Mouse (Mus musculus): Measurements from ENCODE around the gene Topbp1.

Topbp1 gene

DNA sequence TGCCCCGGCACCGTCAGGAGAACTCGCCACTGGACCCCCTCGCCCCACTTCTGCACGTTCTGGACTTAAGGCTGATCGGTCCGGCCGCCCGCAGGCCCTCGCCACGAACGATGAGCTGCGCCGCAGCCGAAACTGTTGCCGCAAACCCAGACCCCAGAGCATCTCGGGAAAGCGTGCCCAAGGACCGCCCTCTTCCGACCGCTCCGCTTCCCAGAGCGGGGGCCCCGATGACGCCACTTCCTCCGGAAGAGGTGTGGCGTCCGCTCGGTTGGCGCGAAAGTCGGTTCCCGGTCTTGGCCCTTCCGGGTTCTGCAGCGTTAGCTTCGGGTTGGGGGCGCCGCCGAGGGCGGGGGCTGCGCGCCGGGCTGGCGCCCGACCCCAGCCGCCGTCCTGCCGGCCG, at the start of gene Topbp1, which contains the start of gene 1300017J02Rik:
Gene Topbp1, plus strand, starts transcription at position 289 of the 400 bp plus-strand sequence.
Gene 1300017J02Rik, minus strand, starts transcription at position 156 of the 400 bp plus-strand sequence.
- DNase-seq = peak; percentile 87

DNA sequence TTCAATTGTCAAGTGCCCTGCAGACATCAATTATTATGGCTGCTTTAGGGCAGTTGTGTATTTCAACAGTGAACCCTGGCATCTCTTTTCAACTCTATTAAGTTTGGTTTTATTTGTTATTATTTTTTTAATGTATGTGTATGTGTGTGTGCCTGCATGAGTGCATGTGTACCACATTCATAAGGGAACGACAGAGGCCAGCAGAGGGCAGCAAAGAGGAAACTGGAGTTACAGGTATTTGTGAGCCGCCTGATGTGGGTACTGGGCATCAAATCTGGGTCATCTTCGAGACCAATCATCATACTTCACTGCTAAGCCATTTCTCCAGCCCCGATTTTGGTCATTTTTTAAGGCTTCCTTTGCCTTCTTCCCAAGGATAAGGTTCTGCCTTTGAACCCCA, 39.2 kb upstream of the Topbp1 start:
- DNase-seq = no peak

DNA sequence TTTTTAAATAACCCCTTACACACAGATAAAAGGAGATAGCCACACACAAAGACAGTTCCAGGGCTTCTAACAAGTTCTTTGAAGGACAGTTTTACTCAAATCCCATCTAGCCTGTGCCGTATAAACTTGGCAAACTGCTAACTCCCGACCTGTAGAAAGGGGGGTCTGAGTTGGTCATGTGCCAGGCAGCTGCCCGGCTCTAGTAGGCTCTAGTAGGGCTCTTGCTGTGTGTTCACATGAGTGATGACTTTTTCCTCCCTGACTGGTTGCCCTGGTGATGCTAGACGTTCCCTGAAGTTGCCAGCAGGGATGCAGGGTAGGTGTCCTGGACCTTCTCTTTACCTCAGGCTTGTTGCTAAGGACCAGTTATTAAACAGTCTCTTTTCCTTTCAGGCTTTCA, 33.9 kb upstream of the Topbp1 start:
- no peak for DNase-seq

DNA sequence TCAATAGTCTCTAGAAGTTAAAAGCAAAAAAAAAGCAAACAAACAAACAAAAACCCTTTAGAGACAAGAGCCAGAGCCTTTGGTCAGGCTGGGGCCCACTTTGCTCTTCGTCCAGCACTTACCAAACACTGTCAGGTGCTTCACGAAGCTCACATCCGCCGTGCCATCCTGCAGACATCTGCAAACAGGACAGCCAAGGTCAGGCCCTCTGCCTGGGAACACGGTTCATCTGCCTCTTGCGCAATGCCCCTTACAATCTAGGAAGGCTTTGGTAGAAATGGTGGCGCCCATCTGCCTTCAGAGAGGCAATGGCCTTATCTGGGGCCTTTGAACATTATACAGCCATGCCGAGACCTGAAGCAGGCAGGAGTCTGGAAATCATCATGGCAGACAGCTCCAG, 30.2 kb upstream of the Topbp1 start:
- DNase-seq = no peak

DNA sequence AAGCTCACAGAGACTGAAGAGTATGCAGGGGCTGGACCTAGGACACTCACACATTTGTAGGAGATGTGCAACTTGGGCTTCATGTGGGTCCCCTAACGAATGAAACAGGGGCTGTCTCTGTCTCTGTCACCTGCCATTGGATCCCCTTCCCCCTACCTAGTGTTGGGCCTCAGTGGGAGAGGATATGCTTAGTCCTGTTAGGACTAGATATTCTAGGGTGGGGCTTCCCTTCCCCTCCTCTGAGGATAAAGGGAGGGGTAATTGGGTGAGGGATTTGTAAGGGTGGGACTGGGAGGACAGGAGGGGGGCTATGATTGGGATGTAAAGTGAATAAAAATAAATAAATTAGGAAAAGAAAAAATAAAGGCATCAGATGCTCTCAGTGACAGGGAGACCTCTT, 29.3 kb upstream of the Topbp1 start:
- no peak for DNase-seq

DNA sequence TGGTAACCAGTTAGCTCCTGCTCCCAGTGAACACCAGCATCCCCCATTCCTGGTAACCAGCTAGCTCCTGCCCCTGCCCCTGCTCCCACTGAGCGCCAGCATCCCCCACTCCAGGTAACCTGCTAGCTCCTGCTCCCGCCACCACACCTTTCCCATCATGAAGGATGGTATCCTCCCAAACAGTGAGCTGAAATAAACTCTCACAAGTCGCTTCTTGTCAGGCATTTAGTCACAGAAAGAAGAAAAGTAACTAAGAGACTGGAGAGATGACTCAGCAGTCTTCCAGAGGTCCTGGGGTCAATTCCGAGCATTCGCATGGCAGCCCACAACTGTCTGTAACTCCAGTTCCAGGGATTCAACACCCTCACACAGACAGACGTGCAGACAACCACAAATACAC, 28.1 kb upstream of the Topbp1 start:
- DNase-seq = no peak

DNA sequence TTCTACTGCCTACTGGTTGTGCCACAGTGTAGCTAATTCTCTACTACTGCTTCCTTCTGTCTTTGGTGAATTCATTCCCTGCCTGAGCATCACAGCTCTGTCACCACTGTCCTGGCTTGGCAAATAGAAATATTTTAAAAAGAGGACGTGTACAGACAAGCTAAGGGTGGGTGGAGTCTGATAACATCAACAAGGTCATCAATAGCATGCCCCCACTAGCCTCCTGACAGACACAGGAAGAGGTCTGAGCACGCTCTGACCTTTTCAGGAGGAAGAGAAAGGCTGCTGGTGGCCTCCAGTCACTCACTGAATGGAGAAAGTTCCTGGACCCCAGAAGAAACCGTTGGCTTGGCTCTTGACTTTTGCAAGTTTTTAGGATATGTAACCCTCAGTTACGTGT, 18.6 kb upstream of the Topbp1 start:
- no peak for DNase-seq

DNA sequence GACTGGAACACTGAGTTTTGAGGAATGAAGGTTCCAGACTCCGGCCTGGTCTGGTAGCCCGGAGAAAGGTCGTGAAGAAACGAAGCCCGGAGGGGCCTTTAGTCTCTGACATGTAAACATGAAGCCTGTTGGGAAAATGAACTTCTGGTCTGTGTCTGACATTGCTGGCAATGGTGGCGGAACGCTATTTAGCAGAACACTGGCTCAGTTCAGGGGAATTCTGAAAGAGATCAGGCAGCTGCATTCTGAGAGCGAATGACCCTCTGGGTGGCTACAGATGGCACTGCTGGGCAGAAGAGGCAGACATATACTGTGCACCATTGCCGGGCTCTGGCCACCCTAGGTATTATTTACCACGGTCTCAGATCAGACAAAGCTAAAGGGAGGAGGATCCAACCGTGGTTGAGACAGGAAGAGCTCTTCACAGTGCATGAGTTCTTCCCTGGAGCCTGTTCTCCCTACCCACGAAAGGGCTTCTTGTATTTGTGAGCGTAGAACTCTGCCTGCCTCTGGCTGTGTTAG, 18.1 kb upstream of the Topbp1 start:
- DNase-seq = no peak

DNA sequence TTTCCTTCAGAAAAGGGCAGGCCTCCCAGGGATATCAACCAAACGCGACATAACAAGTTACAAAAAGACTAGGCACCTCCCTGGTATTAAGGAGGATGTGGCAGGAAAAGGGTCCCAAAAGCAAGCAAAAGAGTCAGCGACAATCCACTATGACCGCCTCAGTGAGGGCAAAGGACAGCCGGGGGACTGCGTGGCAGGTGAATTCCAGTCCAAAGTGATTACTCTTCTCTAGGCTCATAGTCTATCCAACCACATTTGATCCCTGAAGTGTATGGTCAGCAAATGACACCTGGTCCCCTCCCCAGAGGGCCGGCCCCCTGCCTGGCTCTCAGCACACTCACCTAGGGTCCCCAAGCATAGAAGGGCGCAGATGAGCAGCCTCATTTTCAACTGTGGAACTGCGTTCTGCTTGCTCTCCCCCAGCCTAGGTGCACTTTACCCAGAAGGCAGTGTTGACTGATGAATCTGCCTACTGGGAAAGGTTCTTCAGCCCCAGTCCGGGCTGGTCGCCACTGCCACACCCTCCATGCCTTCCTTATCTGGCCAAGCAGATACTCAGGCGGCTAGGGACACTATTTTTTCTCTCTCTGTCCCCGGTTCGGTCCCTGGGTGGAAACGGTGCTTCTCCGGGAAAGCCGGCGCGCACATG, 17.1 kb upstream of the Topbp1 start:
- no peak for DNase-seq

DNA sequence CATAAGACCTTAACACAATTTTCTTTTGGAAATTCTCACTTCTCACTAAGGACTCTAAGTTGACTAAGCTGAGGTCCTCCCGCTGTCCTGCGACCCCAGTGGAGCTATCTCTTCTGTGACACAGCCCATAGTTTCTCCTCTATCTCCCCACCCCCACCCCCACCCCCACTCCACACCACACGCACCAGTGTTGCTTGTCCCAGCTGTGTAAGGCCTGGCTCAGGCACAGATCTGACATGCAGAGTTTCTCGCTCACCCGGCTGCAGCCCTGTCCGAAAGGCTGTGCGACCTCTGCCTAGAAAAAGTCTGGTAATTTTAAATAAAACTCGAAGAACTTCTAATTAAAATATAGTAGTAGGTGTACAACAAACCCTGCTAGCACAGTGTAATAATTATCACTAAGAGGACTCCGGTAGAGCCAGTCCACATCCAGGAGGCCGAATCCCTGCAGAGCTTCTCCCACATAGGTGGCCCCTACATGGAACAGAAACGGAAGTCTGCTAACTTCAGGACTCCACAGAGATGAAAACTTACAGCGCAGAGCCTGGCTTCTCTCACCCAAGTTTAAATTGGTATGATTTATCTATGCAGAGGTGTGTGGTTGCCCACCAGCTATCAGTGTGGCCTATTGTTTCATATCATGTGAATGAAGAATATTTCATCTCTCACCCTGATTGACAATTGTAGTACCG, 16.4 kb upstream of the Topbp1 start:
- no peak for DNase-seq

DNA sequence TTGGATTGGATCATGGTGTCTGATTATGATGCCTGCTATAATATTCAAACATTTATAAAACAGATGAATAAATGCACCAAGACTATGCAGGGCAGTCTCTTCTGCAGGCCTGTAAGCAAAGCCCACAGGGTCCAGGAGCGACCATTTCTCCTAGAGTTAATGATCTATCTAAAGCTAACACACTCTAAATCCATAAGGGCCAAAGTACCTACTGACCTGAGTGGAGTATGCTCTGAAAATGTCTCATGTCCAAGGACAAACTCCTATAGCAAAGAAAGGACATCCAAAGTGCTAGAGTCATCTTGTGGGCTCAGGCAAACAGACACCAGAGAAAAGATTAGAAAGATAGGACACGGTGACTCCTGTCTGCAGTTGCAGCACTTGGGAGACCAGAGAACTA, 10.5 kb upstream of the Topbp1 start:
- no peak for DNase-seq

DNA sequence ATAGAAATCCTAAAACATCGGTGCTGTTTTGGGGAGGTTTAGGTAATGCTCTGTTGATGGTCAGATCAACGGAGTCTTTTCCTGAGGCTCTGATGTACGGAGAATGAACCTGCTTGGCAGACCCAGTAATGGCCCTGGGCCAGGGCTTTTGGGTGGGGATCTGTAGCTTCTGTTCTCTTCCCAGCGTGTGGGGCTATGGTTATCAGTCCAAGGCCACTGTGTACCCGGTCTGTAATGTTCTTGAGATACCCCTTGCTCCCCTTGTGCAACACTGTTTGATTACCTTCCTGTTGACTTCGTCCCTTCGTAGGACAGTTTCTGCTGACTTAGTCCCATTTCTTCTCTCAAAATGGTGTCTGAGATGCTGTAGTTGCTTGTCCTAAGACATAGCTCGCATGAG, 3.9 kb upstream of the Topbp1 start:
- DNase-seq = no peak

DNA sequence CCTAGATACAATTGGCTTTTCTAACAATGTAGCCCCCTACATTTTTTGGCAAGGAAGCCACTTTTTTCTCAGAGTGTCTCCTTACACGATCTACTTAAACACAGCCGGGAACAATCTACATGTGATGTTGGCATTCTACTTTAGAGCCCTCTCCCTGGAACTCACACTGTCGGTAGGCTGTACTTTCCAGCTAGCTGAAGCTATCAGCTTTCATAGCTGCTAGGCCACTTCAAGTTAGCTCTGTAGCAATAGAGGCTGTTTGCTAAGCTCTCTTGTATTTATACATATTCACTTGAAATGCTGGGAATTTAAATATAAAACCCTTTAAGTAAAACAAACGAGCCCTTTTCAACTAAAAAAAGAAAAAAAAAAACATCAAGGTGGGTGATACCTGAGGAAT, 2.8 kb upstream of the Topbp1 start:
- DNase-seq = no peak

DNA sequence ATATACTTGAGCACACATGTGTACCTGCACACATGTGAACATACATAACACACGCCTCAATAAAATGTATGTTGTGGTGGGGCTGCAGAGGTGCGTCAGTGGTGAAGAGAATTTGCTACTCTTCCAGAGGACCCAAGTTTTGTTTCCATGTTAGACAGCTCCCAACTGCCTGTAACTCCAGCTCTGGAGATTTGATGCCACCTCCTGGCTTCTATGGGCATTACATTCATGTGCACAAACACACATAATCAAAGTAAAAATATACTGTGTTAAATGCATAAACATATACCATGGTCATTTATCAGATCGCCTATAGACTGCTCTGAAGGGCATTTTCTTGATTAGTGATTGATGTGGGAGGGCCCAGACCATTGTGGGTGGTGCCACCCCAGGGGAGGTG, 2.3 kb upstream of the Topbp1 start:
- DNase-seq = peak; percentile 67

DNA sequence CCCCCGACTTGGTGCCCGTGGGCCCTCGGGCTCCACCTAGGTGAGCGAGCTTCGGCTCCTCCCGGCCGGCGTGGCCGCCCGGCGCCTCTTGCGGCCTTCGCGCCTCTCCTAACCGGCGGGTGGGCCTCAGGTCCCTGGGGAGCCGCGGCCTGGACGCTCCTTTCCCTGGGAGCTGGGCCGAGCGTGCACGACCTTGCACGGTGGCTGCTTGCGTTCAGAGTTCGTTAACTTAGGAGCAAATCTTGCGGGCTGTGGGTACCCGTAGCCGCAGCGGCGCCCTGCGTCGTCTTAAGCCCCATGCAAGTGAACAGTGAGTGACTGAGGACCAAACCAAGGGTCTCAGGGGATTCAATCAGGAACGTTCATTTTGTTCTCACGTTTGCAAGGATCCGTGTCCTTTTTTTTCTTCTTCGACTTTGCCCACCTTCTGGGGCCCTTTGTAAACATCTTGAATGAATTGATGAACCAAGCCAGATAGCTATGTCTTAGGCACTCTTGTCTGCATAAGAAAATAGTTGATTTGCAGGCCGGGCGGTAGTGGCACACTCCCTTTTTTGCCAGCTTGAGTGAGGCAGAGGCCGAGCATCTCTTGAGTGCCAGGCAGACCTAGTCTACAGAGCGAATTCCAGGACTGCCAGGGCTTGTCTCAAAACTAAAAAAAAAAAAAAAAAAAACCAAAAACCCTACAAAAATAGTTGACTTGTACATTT, 472 bp downstream of the Topbp1 start:
- DNase-seq = no peak

DNA sequence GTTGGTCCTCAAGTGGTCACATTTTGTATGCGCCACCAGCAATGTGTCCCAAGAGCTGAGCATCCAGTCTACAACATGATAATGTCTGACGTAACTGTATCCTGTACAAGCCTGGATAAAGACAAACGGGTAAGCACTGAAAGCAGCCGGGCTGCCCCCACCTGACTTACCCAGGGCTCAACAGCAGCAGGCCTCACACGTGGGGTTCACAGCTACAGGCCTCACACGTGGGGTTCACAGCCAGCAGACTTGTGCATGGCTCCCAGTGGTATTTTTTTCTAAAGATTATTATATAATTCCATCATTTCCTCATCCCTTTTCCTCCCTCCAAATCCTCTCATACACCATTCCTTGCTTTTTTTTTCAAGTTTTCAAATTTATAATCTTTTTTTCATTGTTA, 4.8 kb downstream of the Topbp1 start:
- DNase-seq = no peak

DNA sequence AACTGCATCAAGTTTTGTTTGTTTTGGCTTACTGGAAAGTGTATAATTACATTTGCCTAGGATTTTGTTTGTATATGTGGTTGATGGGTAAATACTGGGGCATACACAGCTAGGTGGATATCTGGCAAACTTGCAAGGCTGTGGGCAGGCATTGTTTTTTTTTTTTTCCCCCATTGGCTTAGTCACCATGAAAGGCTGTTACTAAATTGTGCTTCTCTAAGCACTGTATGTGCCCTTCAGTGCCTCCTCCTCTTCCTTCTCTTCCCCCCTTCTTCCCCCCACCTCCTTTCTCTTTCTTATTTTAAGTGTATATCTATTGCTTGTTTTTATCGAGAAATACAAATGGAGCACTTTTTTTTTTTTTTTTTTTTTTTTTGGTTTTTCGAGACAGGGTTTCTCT, 19.7 kb downstream of the Topbp1 start:
- DNase-seq = no peak

DNA sequence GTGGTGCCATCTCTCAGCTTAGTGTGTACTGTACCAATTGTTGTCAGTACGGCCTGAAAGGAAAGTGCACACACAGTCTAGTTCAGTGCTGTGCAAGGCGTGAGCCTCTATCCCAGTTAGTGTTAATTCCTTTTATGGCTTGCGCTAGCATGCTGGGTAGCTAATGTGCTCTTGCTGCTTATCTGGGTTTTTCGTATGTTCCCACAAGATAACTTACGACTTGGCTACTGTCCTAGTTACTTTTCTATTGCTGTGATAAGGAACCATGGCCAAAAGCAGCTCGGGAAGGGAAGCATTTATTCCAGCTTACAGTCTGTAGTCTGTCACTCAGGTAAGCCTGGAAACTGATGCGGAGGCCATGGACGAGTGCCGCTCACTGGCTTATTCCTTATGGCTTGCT, 21.4 kb downstream of the Topbp1 start:
- DNase-seq = no peak

DNA sequence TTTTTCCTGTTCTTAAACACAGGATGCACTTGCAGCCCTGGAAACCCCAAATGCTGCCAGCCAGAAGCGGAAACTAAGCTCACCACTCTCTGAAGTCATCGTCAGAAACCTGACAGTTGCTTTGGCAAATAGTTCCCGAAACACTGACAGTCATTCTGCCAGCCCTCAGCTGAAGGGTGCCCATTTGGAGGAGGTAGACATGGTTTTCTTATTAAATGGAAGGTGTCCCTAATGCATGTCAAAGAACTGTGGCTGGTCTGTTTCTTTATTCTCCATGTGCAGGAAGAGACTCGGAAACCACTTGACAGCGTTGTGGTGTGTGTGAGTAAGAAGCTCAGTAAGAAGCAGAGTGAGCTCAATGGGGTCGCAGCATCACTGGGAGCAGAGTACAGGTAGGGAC, 27.6 kb downstream of the Topbp1 start:
- DNase-seq = no peak

DNA sequence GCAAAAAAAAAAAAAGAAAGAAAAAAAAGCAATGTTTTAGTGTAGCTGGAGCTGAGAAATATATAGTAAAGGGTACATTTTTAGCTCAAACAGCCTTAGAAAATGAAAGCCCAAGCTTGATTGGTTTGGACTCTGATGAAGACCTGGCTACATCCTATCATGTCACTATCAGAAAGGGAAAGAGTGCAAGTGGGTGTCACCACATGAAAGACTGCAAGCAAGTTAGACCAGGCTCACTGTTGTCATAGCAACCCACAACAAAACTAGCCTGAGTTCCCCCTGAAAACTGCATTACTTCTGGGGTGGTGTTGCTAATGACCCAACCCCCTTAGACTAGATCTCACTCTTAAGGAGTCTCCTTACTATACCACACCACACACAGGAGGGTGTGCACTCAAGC, 31.9 kb downstream of the Topbp1 start:
- DNase-seq = no peak

DNA sequence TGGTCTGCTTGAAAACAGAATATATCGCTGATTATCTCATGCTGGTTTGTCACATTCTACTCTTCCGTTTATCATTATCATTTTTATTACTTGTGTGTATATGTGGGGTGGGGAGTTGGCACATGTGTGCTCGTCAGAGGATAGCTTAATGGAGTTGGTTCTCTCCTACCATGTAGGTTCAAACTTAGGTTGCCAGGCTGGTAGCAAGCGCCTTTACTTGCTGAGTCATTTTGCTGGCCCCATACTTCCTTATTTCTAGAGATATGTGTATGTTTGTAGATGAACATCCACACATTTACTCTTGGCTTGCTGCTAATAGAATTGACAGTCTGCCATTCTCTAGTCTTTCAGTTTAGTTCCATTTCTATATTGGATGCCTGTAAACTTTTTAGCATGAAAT, 42.0 kb downstream of the Topbp1 start:
- DNase-seq = no peak

DNA sequence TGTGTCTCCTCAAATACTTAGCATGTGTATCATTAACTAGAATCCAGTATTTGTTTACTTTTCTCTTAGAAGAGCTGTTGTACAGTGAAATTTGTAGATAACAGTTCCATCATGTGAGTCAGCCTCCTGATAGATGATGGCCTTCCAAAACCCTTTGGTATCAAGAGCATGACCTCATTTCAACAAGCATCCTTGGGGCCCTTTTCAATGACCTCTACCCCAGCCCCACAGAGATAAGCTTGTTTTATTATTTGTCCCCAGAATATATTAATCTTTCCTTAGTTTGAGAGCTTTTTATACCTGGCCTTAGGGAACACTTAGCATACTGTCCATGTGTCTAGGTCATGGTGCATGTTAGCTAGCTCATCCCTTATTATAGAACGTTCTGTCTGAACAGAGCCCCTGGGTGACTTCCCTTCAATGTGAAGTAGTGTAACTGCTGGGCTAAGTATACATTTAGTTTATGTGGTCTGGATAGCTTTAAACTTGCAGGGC, 43.0 kb downstream of the Topbp1 start:
- no peak for DNase-seq

DNA sequence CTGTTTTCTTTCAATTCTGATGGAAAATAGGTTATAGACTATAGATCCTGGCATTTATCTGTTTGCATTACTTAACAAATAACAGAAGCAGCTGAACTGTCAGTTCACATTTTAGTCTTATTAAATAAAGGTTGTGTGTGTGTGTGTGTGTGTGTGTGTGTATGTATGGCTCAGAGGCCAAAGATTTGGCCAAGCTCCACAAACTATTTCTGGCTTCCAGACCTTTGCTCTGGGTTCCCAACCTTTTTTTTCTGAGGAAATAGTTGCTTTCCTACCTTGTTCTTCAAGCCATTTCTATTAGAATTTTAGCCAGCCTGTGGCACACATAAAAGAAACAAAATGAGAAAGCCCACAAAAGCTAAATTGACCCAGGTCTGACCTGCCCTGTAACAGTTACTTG, 43.8 kb downstream of the Topbp1 start:
- DNase-seq = no peak
